ENCODE assay signal across 9 mouse cellular contexts in the genomic region with DNA sequence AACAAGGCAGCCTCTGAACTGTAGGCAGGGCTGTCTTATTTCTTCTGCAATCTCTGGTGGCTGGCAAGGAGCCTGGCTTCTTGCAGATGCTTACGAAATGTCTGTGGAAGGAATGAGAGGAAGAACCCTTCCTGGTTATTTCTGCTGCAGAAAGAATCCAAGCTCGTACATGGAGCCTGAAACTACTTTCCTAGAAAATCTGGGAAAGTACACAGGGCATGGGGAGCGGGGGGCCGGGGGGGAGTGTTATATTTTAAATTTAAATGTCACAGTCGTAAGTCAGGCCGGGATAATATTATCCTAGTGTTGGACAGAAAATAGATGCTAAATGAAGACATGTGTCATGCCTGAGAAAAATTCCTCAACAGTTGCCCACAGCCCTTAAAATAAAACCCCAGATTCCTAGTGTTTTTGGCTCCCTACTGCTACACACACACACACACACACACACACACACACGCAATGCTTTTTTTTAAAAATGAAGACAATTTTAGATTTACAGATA. TPM values are rescaled to one million over a fixed set of nuclear protein-coding genes. Genes with fewer than 3 reads are reported as not detected.
DNase-seq lines count a peak whose midpoint lies in the region; ATAC-seq and TF ChIP-seq lines count a peak whose summit lies in the region.
"Had no signal": no experiment of that assay in that cellular context is flagged by ENCODE, and none has a peak within 500 bp of the region (broad histone marks: within the 10 kb centered on the region; RNA-seq: fewer than 3 reads in every experiment).

No protein-coding gene starts in this region.

- TF ChIP-seq CTCF in cortical plate, adult 2 months (IDR thresholded peaks at IDR 0.05; ENCODE audit: extremely low read depth, insufficient read depth, low read length) = no peak
- TF ChIP-seq CTCF in layer of hippocampus, adult 2 months (conservative IDR thresholded peaks at IDR 0.05) = no peak
- TF ChIP-seq CTCF in hindbrain, postnatal 0 days (IDR thresholded peaks at IDR 0.05; ENCODE audit: low read depth) = no peak

- no peak for ATAC-seq in heart, embryonic 11.5 days (replicated peaks; ENCODE audit: insufficient number of reproducible peaks, low FRiP score, low TSS enrichment)
- ATAC-seq in hindbrain, postnatal 0 days = no peak

- H3K9me3 ChIP-seq in heart, embryonic 11.5 days (replicated peaks; ENCODE audit: control insufficient read depth, low read length) = no peaks in the 10 kb centered on the region
- H3K9me3 ChIP-seq in hindbrain, postnatal 0 days (ENCODE audit: low read length) = no peaks in the 10 kb centered on the region
- H3K9me3 ChIP-seq: liver, embryonic 15.5 days had no signal

- no peak overlapping the region for H3K4me3 ChIP-seq in heart, embryonic 11.5 days (ENCODE audit: low read depth, low read length)
- no peak overlapping the region for H3K4me3 ChIP-seq in cortical plate, adult 2 months (ENCODE audit: insufficient read depth, low read length)
- H3K4me3 ChIP-seq in layer of hippocampus, adult 2 months = no peak overlapping the region
- H3K4me3 ChIP-seq in hindbrain, postnatal 0 days (ENCODE audit: low read length) = no peak overlapping the region
- H3K4me3 ChIP-seq: liver, embryonic 15.5 days had no signal

- H3K4me2 ChIP-seq in heart, embryonic 11.5 days = no peak overlapping the region
- H3K4me2 ChIP-seq in hindbrain, postnatal 0 days (ENCODE audit: low read depth, low read length) = no peak overlapping the region
- H3K4me2 ChIP-seq: liver, embryonic 15.5 days had no signal

- no peak overlapping the region for H3K27ac ChIP-seq in heart, embryonic 11.5 days (ENCODE audit: low read depth, low read length)
- H3K27ac ChIP-seq in cortical plate, adult 2 months (ENCODE audit: insufficient read depth, low read length) = peak overlapping the region; percentile 72; the same call in 1 of the 2 replicates
- H3K27ac ChIP-seq in layer of hippocampus, adult 2 months = peak overlapping the region; percentile 61; the same call in 1 of the 2 replicates
- no peak overlapping the region for H3K27ac ChIP-seq in hindbrain, postnatal 0 days
- H3K27ac ChIP-seq: liver, embryonic 15.5 days had no signal

- no peaks in the 10 kb centered on the region for H3K4me1 ChIP-seq in heart, embryonic 11.5 days (ENCODE audit: control insufficient read depth, insufficient read depth, low read length)
- H3K4me1 ChIP-seq in cortical plate, adult 2 months (ENCODE audit: control insufficient read depth, insufficient read depth, low read length) = peaks cover 5% of the 10 kb centered on the region; the same call in 1 of the 2 replicates
- no peaks in the 10 kb centered on the region for H3K4me1 ChIP-seq in hindbrain, postnatal 0 days (ENCODE audit: insufficient read depth, low read length)
- H3K4me1 ChIP-seq: liver, embryonic 15.5 days had no signal

- DNase-seq in heart, adult 8-10 months (ENCODE audit: low spot score) = peak; percentile 9
- DNase-seq in layer of hippocampus, adult 2 months (ENCODE audit: low spot score in 2 of 2) = peak in 1 of 2 experiments; percentile 72
- DNase-seq in right cerebral cortex, adult 18-20 months = peak; percentile 86
- no peak for DNase-seq in liver
- DNase-seq in hindbrain, postnatal 0 days (ENCODE audit: low spot score) = no peak
- no peak for DNase-seq in retina, postnatal 1 day

- H3K36me3 ChIP-seq in heart, embryonic 11.5 days (ENCODE audit: control insufficient read depth, insufficient read depth, low read length) = no peaks in the 10 kb centered on the region
- H3K36me3 ChIP-seq in hindbrain, postnatal 0 days (ENCODE audit: insufficient read depth, low read length) = no peaks in the 10 kb centered on the region
- H3K36me3 ChIP-seq: liver, embryonic 15.5 days had no signal

- WGBS in heart, embryonic 11.5 days (ENCODE audit: insufficient replicate concordance) = 79% methylated on average over 7 of the region's 7 CpGs
- WGBS in hindbrain, postnatal 0 days = 78% methylated on average over 7 of the region's 7 CpGs

- H3K27me3 ChIP-seq in heart, embryonic 11.5 days (ENCODE audit: control insufficient read depth, insufficient read depth, low read length) = 0 out of 2 replicates have a peak, but pooled peaks cover 3% of the 10 kb centered on the region
- no peaks in the 10 kb centered on the region for H3K27me3 ChIP-seq in hindbrain, postnatal 0 days (ENCODE audit: insufficient read depth, low read length)

- TF ChIP-seq POLR2A in cortical plate, adult 2 months (IDR thresholded peaks at IDR 0.05; ENCODE audit: extremely low read depth, insufficient read depth, low read length) = no peak

- H3K9ac ChIP-seq in heart, embryonic 11.5 days (ENCODE audit: low read depth, low read length) = no peak overlapping the region
- H3K9ac ChIP-seq in hindbrain, postnatal 0 days (replicated peaks; ENCODE audit: low read length) = no peak overlapping the region
- H3K9ac ChIP-seq: liver, embryonic 15.5 days had no signal

RNA-seq across cellular contexts. Expression of a gene that starts 7.2 kb away (rescaled TPM):
- 10 to 100 TPM; 19.9 to 23.5 (median 21.4) TPM for total RNA-seq in heart, adult 8-10 months (2022)
- polyA plus RNA-seq in heart, embryonic 11.5 days (2014; fragmentation: Nextera tagmentation; extraction: Ambion mirVana) = 49.1 and 51.6 TPM in 2 replicates
- polyA plus RNA-seq in cortical plate, adult 2 months (2012; rRNA removed) = 42.8 and 44.8 TPM in 2 replicates
- 10 to 100 TPM; 44.2 to 44.8 TPM for total RNA-seq in layer of hippocampus, adult 2 months (2021)
- total RNA-seq in hindbrain, postnatal 0 days (2014; rRNA removed) = 85.4 and 88.5 TPM in 2 replicates
- 49.4 and 53.2 TPM in 2 replicates for polyA plus RNA-seq in hindbrain, postnatal 0 days (2015; fragmentation: Nextera tagmentation; extraction: Ambion mirVana)

Comparison
In these comparisons a context has a peak if more than half of its experiments do, and no peak if none do; other contexts are left out.
1. DNase-seq: peak in heart, adult 8-10 months (single experiment) and right cerebral cortex, adult 18-20 months (single experiment); none in liver (single experiment), hindbrain, postnatal 0 days (single experiment) and retina, postnatal 1 day (single experiment).
2. H3K27ac ChIP-seq: peak in cortical plate, adult 2 months (single experiment) and layer of hippocampus, adult 2 months (single experiment); none in heart, embryonic 11.5 days (single experiment) and hindbrain, postnatal 0 days (single experiment).